Mouse (Mus musculus): ENCODE results near the gene Gm48552. TPM values are rescaled to one million over a fixed set of nuclear protein-coding genes. Genes with fewer than 3 reads are reported as not detected.

Gene Gm48552
- polyA plus RNA-seq, 1 experiment = not detected

- Histone ChIP-seq H3K4me1 (ENCODE audit: control insufficient read depth, insufficient read depth, low read length) (peaks cover 1% of the 10 kb centered on the region; the same call in 1 of the 2 replicates), H3K4me3 (replicated peaks; ENCODE audit: control insufficient read depth, low read depth, low read length) (no peak overlapping the region), H3K27ac (ENCODE audit: control insufficient read depth, insufficient read depth, low read depth, low read length, poor library complexity) (no peak overlapping the region)
- TF ChIP-seq POLR2A (IDR thresholded peaks at IDR 0.05; ENCODE audit: borderline replicate concordance, control insufficient read depth, low read depth, low read length) (no peak), CTCF (IDR thresholded peaks at IDR 0.05; ENCODE audit: control insufficient read depth, insufficient read depth, low read length) (no peak)
- 73% methylated on average over 11 of the region's 11 CpGs for WGBS
Observed at GRCm38 (mm10) chr10:81418216-81419070, 29.6 kb downstream of the Gm48552 start.

DNA sequence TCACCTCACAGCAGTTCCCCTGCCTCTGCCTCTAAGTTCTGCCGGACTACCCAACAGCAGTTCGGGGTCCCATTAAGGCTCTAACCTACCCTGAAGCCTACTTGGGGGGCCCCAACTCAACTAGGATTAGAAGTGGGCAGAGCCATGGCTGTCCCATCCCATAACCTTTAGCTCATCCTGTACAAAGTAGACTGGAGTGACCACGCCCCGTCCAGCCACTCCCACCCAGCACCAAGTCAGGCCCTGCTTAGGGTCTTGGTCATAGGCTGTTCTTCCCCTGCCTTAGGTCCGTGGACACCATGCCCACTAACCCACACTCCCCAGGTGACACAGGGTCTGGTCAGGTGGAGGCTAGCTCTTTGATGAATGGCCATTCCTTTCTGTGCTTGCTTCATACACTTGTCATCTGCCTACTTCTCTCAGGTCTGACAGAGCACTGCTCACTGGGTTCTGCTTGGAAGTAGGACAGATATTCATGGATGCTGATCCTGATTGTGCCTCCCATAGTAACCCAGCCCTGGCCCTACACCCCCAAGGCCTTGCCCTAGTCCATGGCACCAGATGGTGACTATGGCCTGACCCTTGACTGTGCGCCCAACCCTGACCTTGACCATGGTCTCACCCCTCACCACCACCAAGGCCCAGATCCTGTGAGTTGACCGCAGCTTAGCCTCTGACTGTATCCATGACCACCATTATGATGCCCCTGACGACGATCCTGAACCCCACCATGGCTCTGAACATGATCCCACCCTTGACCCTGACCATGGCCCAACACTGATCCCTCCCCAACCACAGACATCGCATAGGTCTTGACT, 30.5 kb downstream of the Gm48552 start:
- WGBS = 85% methylated on average over 10 of the region's 10 CpGs

DNA sequence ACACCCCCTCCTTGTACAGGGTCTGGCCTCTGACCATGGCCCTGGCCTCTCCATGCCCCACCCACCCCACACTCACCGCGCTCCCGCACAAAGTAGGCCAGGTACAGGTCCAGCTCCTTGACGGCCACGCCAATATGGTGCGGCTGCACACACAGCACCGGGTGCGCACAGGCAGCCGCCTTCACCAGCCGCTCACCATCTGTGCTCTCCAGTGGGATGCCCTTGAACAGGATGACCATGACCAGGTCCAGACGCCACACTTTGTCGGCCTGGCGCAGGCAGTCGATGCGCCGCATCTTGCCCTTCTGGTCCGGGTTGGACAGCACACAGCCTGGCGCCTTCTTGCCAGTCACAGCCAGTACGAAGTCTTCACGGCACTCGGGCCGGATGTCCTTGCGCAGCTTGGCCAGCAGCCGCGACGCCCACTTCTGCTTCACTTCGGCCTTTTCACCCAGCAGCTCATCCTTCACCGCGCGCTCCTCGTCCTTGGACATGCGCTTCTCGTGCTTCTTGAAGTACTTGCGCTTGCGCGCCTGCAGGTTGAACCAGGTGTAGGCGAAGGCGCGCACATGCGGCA, 31.5 kb downstream of the Gm48552 start:
- no peak overlapping the region for H3K27ac ChIP-seq (ENCODE audit: control insufficient read depth, insufficient read depth, low read depth, low read length, poor library complexity)
- 91% methylated on average over 40 of the region's 40 CpGs for WGBS
- no peak for TF ChIP-seq POLR2A (IDR thresholded peaks at IDR 0.05; ENCODE audit: borderline replicate concordance, control insufficient read depth, low read depth, low read length)
- no peak for TF ChIP-seq CTCF (IDR thresholded peaks at IDR 0.05; ENCODE audit: control insufficient read depth, insufficient read depth, low read length)
- H3K4me3 ChIP-seq (replicated peaks; ENCODE audit: control insufficient read depth, low read depth, low read length) = no peak overlapping the region
- H3K4me1 ChIP-seq (ENCODE audit: control insufficient read depth, insufficient read depth, low read length) = no peaks in the 10 kb centered on the region; the same call in 1 of the 2 replicates

More for the DNA sequence above, 30.5 kb downstream of the Gm48552 start:
- Histone ChIP-seq H3K27ac (ENCODE audit: control insufficient read depth, insufficient read depth, low read depth, low read length, poor library complexity) (no peak overlapping the region), H3K4me1 (ENCODE audit: control insufficient read depth, insufficient read depth, low read length) (no peaks in the 10 kb centered on the region; the same call in 1 of the 2 replicates), H3K4me3 (replicated peaks; ENCODE audit: control insufficient read depth, low read depth, low read length) (no peak overlapping the region)
- no peak for TF ChIP-seq POLR2A (IDR thresholded peaks at IDR 0.05; ENCODE audit: borderline replicate concordance, control insufficient read depth, low read depth, low read length)
- no peak for TF ChIP-seq CTCF (IDR thresholded peaks at IDR 0.05; ENCODE audit: control insufficient read depth, insufficient read depth, low read length)

- 75% methylated on average over 4 of the region's 4 CpGs for WGBS
- H3K4me3 ChIP-seq (replicated peaks; ENCODE audit: control insufficient read depth, low read depth, low read length) = no peak overlapping the region
- no peaks in the 10 kb centered on the region; the same call in 1 of the 2 replicates for H3K4me1 ChIP-seq (ENCODE audit: control insufficient read depth, insufficient read depth, low read length)
- no peak overlapping the region; the same call in 1 of the 2 replicates for H3K27ac ChIP-seq (ENCODE audit: control insufficient read depth, insufficient read depth, low read depth, low read length, poor library complexity)
- TF ChIP-seq CTCF (IDR thresholded peaks at IDR 0.05; ENCODE audit: control insufficient read depth, insufficient read depth, low read length) = no peak
- no peak for TF ChIP-seq POLR2A (IDR thresholded peaks at IDR 0.05; ENCODE audit: borderline replicate concordance, control insufficient read depth, low read depth, low read length)
Observed at GRCm38 (mm10) chr10:81421041-81421796, 32.4 kb downstream of the Gm48552 start.

DNA sequence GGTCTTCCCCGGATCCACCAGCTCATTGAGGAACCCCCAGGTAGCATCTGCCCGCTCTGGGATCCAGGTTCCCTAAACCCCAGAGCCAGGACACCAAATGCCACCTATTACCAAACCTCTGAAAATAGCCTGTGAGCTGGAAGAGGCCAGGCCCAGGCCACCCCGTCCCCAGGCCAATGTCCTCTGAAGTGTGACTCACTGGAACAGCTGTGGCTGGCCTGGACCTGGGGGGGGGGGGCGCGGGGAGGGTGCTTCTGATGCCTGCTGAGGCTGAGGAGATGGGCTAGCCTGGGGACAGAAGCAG, 32.9 kb downstream of the Gm48552 start:
- Histone ChIP-seq H3K4me3 (replicated peaks; ENCODE audit: control insufficient read depth, low read depth, low read length) (no peak overlapping the region), H3K27ac (ENCODE audit: control insufficient read depth, insufficient read depth, low read depth, low read length, poor library complexity) (no peak overlapping the region), H3K4me1 (ENCODE audit: control insufficient read depth, insufficient read depth, low read length) (no peaks in the 10 kb centered on the region; the same call in 1 of the 2 replicates)
- 78% methylated on average over 5 of the region's 5 CpGs for WGBS
- no peak for TF ChIP-seq POLR2A (IDR thresholded peaks at IDR 0.05; ENCODE audit: borderline replicate concordance, control insufficient read depth, low read depth, low read length)
- no peak for TF ChIP-seq CTCF (IDR thresholded peaks at IDR 0.05; ENCODE audit: control insufficient read depth, insufficient read depth, low read length)

DNA sequence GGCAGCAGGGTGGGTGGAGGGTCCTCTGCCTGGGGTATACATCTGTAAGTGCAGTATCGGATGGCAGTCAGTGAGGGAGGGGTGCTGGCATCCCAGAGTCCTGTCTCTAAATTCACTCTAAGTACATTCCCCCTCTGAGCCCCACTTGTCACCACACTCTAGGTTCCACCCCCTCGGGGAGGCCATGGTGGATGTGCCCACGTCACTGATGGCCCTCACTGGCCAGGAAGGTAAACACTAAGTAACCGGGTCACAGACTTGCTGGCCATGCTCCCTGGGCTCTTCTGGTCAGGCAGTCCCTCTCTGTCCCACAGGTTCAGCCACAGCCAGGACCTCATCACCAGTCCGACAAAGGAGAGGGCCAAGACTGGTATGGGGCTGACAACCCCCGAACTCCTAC, 33.4 kb downstream of the Gm48552 start:
- Histone ChIP-seq H3K27ac (ENCODE audit: control insufficient read depth, insufficient read depth, low read depth, low read length, poor library complexity) (no peak overlapping the region), H3K4me3 (replicated peaks; ENCODE audit: control insufficient read depth, low read depth, low read length) (no peak overlapping the region), H3K4me1 (ENCODE audit: control insufficient read depth, insufficient read depth, low read length) (no peaks in the 10 kb centered on the region; the same call in 1 of the 2 replicates)
- WGBS = 79% methylated on average over 6 of the region's 6 CpGs
- no peak for TF ChIP-seq POLR2A (IDR thresholded peaks at IDR 0.05; ENCODE audit: borderline replicate concordance, control insufficient read depth, low read depth, low read length)
- TF ChIP-seq CTCF (IDR thresholded peaks at IDR 0.05; ENCODE audit: control insufficient read depth, insufficient read depth, low read length) = no peak

GRCm38 (mm10) chr10:81422661-81423217, 33.9 kb downstream of the Gm48552 start:
- 85% methylated on average over 3 of the region's 3 CpGs for WGBS
- Histone ChIP-seq H3K4me3 (replicated peaks; ENCODE audit: control insufficient read depth, low read depth, low read length) (no peak overlapping the region), H3K4me1 (ENCODE audit: control insufficient read depth, insufficient read depth, low read length) (no peaks in the 10 kb centered on the region; the same call in 1 of the 2 replicates), H3K27ac (ENCODE audit: control insufficient read depth, insufficient read depth, low read depth, low read length, poor library complexity) (no peak overlapping the region)
- TF ChIP-seq CTCF (IDR thresholded peaks at IDR 0.05; ENCODE audit: control insufficient read depth, insufficient read depth, low read length) = no peak
- TF ChIP-seq POLR2A (IDR thresholded peaks at IDR 0.05; ENCODE audit: borderline replicate concordance, control insufficient read depth, low read depth, low read length) = no peak

Measured in bone marrow, adult 2 months (tissue).